Mouse (Mus musculus) MEL (cell line): Measurements from ENCODE around the gene Erich4. TPM values are rescaled to one million over a fixed set of nuclear protein-coding genes. Genes with fewer than 3 reads are reported as not detected.

ENCODE experiments used
- DNase-seq: peaks from one replicate; pipeline ENCODE4 v3.0.0; 2011; ENCODE audit warnings: low read depth, low spot score
- H3K27ac ChIP-seq: 2 replicates; pipeline ENCODE4 v1.5.1; 2012; ENCODE audit warnings: low read depth, mild to moderate bottlenecking, control low read depth, low read length, moderate library complexity; ENCODE audit not compliant: control insufficient read depth
- H3K27me3 ChIP-seq, 2 experiments: fragments of 150-350 bp in 1 of 2; sonication (generic) in 1 of 2; 2 replicates each; pipeline ENCODE4 v1.6.1; 2012; ENCODE audit warnings: low read length in 2 of 2, mild to moderate bottlenecking in 2 of 2, improper control_type of control experiment in 1 of 2, moderate library complexity in 1 of 2; ENCODE audit not compliant: insufficient read depth in 2 of 2, control insufficient read depth in 1 of 2
- H3K36me3 ChIP-seq, 2 experiments: 2 replicates each; pipeline ENCODE4 v1.6.1; 2012 to 2014; ENCODE audit warnings: low read length in 2 of 2, improper control_type of control experiment in 1 of 2, inconsistent platforms in 1 of 2, mild to moderate bottlenecking in 1 of 2; ENCODE audit not compliant: insufficient read depth in 2 of 2, control insufficient read depth in 1 of 2
- H3K4me1 ChIP-seq, 2 experiments: fragments of 150-350 bp in 1 of 2; sonication (generic) in 1 of 2; 2 replicates each; pipeline ENCODE4 v1.6.1; 2012; ENCODE audit warnings: low read length in 2 of 2, improper control_type of control experiment in 1 of 2, mild to moderate bottlenecking in 1 of 2; ENCODE audit not compliant: insufficient read depth in 2 of 2, control insufficient read depth in 1 of 2
- H3K4me3 ChIP-seq, 2 experiments: fragments of 150-350 bp in 1 of 2; sonication (generic) in 1 of 2; 2 replicates each; pipeline ENCODE4 v1.5.1; 2012; ENCODE audit warnings: low read depth in 2 of 2, low read length in 2 of 2, mild to moderate bottlenecking in 2 of 2, moderate library complexity in 2 of 2, control low read depth in 1 of 2, improper control_type of control experiment in 1 of 2; ENCODE audit not compliant: control insufficient read depth in 1 of 2, insufficient read depth in 1 of 2
- H3K79me2 ChIP-seq: 2 replicates; pipeline ENCODE4 v1.6.1; 2012; ENCODE audit warnings: mild to moderate bottlenecking, low read length, moderate library complexity; ENCODE audit not compliant: control insufficient read depth, poor library complexity, insufficient read depth
- H3K9ac ChIP-seq: 2 replicates; pipeline ENCODE4 v1.6.1; 2012; ENCODE audit warnings: low read depth, mild to moderate bottlenecking, control low read depth, low read length, moderate library complexity; ENCODE audit not compliant: control insufficient read depth, poor library complexity, severe bottlenecking
- H3K9me3 ChIP-seq: fragments of 150-350 bp; sonication (generic); replicated peaks from 2 replicates; pipeline ENCODE4 v1.6.1; 2012; ENCODE audit warnings: mild to moderate bottlenecking, low read length, improper control_type of control experiment, moderate library complexity; ENCODE audit not compliant: insufficient read depth
- BHLHE40 ChIP-seq: IDR thresholded peaks from 2 replicates; pipeline ENCODE4 v1.6.1; 2012; ENCODE audit warnings: low read depth, mild to moderate bottlenecking, inconsistent platforms, low read length, improper control_type of control experiment, borderline replicate concordance
- CHD1 ChIP-seq: IDR thresholded peaks from 2 replicates; pipeline ENCODE4 v1.6.1; 2012; ENCODE audit warnings: low read depth, mild to moderate bottlenecking, inconsistent platforms, low read length, improper control_type of control experiment
- CTCF ChIP-seq, 3 experiments: IDR thresholded peaks in 2 of 3; conservative IDR thresholded peaks in 1 of 3; 2 replicates each; pipeline ENCODE4 v1.5.1; 2011 to 2012; ENCODE audit warnings: low read length in 3 of 3, low read depth in 2 of 3, mild to moderate bottlenecking in 2 of 3, improper control_type of control experiment in 1 of 3, inconsistent platforms in 1 of 3, mixed read lengths in 1 of 3, moderate library complexity in 1 of 3; ENCODE audit not compliant: control insufficient read depth in 1 of 3, insufficient read depth in 1 of 3, poor library complexity in 1 of 3, severe bottlenecking in 1 of 3
- ETS1 ChIP-seq: IDR thresholded peaks from 2 replicates; pipeline ENCODE4 v1.6.1; 2012; ENCODE audit warnings: low read depth, mild to moderate bottlenecking, inconsistent platforms, low read length, improper control_type of control experiment, moderate library complexity
- GABPA ChIP-seq: IDR thresholded peaks from 2 replicates; pipeline ENCODE4 v1.6.1; 2012; ENCODE audit warnings: low read depth, mild to moderate bottlenecking, inconsistent platforms, low read length, improper control_type of control experiment, moderate library complexity
- HCFC1 ChIP-seq: IDR thresholded peaks from 2 replicates; pipeline ENCODE4 v1.6.1; 2012; ENCODE audit warnings: low read depth, mild to moderate bottlenecking, inconsistent platforms, low read length, improper control_type of control experiment, moderate library complexity
- MAX ChIP-seq: IDR thresholded peaks from 2 replicates; pipeline ENCODE4 v1.6.1; 2011; ENCODE audit warnings: low read length, improper control_type of control experiment
- MXI1 ChIP-seq: IDR thresholded peaks from 2 replicates; pipeline ENCODE4 v1.6.1; 2011; ENCODE audit warnings: mild to moderate bottlenecking, low read depth, low read length, improper control_type of control experiment
- MYC ChIP-seq: IDR thresholded peaks from 2 replicates; pipeline ENCODE4 v1.6.1; 2011; ENCODE audit warnings: low read depth, mild to moderate bottlenecking, low read length, improper control_type of control experiment, moderate library complexity
- NRF1 ChIP-seq: IDR thresholded peaks from 2 replicates; pipeline ENCODE4 v1.6.1; 2014; ENCODE audit warnings: low read depth, mild to moderate bottlenecking, inconsistent platforms, low read length, improper control_type of control experiment, moderate library complexity; ENCODE audit not compliant: poor library complexity, insufficient read depth, severe bottlenecking
- POLR2A ChIP-seq, 2 experiments: IDR thresholded peaks; 2 replicates each; pipeline ENCODE4 v1.6.1; 2011 to 2012; ENCODE audit warnings: low read length in 2 of 2, mild to moderate bottlenecking in 2 of 2, control low read depth in 1 of 2, improper control_type of control experiment in 1 of 2, low read depth in 1 of 2, moderate library complexity in 1 of 2; ENCODE audit not compliant: control insufficient read depth in 1 of 2, insufficient read depth in 1 of 2, poor library complexity in 1 of 2
- RCOR1 ChIP-seq: IDR thresholded peaks from 2 replicates; pipeline ENCODE4 v1.6.1; 2012; ENCODE audit warnings: low read depth, mild to moderate bottlenecking, inconsistent platforms, low read length, improper control_type of control experiment
- TBP ChIP-seq: IDR thresholded peaks from 2 replicates; pipeline ENCODE4 v1.8.0; 2011; ENCODE audit warnings: low read depth, low read length, improper control_type of control experiment
- TCF12 ChIP-seq: IDR thresholded peaks from 2 replicates; pipeline ENCODE4 v1.6.1; 2014; ENCODE audit warnings: low read depth, mild to moderate bottlenecking, inconsistent platforms, low read length, improper control_type of control experiment, moderate library complexity
- USF1 ChIP-seq: IDR thresholded peaks from 2 replicates; pipeline ENCODE4 v1.6.1; 2014; ENCODE audit warnings: low read depth, mild to moderate bottlenecking, inconsistent platforms, low read length, improper control_type of control experiment, moderate library complexity
- USF2 ChIP-seq, 2 experiments: IDR thresholded peaks; 2 replicates each; pipeline ENCODE4 v1.6.1; 2011 to 2012; ENCODE audit warnings: improper control_type of control experiment in 2 of 2, low read length in 2 of 2, borderline replicate concordance in 1 of 2, inconsistent platforms in 1 of 2, low read depth in 1 of 2, mild to moderate bottlenecking in 1 of 2; ENCODE audit not compliant: insufficient read depth in 1 of 2
- ZC3H11A ChIP-seq: IDR thresholded peaks from 2 replicates; pipeline ENCODE4 v1.6.1; 2012; ENCODE audit warnings: low read depth, mild to moderate bottlenecking, inconsistent platforms, low read length, improper control_type of control experiment
- ZMIZ1 ChIP-seq: IDR thresholded peaks from 2 replicates; pipeline ENCODE4 v1.6.1; 2012; ENCODE audit warnings: low read depth, mild to moderate bottlenecking, inconsistent platforms, low read length, improper control_type of control experiment, moderate library complexity
- ZNF384 ChIP-seq: IDR thresholded peaks from 2 replicates; pipeline ENCODE4 v1.6.1; 2012; ENCODE audit warnings: low read depth, mild to moderate bottlenecking, inconsistent platforms, low read length, improper control_type of control experiment
- polyA plus RNA-seq, 2 experiments: library from polyadenylated mRNA; stranded (reverse) in 1 of 2; unstranded in 1 of 2; fragments of >175 nt in 1 of 2; fragments of >200 nt in 1 of 2; gene quantifications; 2 replicates each; pipeline versions ENCODE4 v1.2.1 to v1.2.4; 2012; ENCODE audit warnings: low replicate concordance in 2 of 2, low read depth in 1 of 2; ENCODE audit not compliant: insufficient read length in 2 of 2, insufficient read depth in 1 of 2, missing spikeins in 1 of 2
- total RNA-seq: library from RNA; depleted of rRNA; stranded (reverse); fragments of 300-350 nt; gene quantifications from 2 replicates; pipeline ENCODE4 v1.2.3, GENCODE M21; 2012

Gene Erich4
- total and polyA plus RNA-seq, 3 experiments, result not detected

DNA sequence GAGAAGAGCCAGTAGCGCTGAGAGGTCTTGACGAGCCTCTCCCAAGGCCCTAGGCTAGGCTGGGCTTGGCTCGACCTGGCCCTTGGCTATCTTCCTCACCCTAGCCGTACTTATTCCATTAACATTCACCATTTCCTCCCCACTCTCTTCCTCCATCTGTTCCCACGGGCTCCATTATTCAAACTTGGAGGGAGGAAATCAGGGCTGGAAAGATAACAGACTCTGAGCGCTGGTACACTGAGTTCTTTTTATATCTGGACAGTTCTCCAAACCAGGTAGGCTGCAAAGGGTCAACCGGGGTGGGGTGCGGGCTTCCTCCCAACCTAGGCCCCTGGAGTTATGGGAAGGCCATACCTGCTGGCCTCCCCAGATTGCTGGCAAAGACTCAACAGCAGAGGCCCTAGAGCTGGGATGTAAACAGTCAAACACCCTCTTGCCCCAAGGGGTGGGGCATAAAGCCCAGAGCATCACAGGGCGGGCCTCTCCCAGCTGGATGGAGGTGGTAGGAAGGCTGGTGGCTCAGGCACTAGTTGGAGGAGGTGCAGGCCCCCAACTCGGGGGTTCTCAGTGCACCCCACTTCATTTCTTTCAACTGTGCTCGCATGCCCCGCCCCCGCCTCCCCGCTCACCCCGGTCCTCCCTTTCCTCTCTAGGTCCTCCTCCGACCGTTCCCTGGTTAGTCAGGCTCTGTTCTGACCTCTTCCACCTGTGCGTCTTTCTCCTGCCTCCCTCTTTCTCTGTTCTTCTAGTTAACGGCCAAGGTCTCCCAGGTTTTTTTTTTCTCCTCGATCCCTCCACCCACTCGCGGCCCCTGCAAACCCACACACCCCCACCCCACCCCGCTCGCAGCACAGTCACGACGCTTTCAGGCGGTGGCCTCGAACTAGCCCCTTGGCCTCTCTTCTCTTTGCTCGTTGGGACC, 11.1 kb upstream of the Erich4 start, which contains the start of gene B3gnt8:
Gene B3gnt8, plus strand, starts transcription at position 146 of the 922 bp plus-strand sequence.
- DNase-seq, result peak; percentile 54
- Histone ChIP-seq H3K4me1 (peaks cover 0 to 14% of the 10 kb centered on the region in 2 experiments; a peak in 3 of 4 replicates), H3K27ac (no peak within 1 kb of the TSS), H3K9me3 (no peaks in the 10 kb centered on the region), H3K9ac (peak within 1 kb of the TSS; percentile 78), H3K27me3 (no peaks in the 10 kb centered on the region), H3K4me3 (peak within 1 kb of the TSS; percentile 60 to 80), H3K79me2 (no peaks in the 10 kb centered on the region; the same call in 1 of the 2 replicates), H3K36me3 (0 out of 4 replicates have a peak, but pooled peaks cover 0 to 2% of the 10 kb centered on the region in 2 experiments)
- TF ChIP-seq MYC (no peak), BHLHE40 (no peak), RCOR1 (no peak), CTCF (IDR thresholded peaks at IDR 0.05 in 2 of 3, conservative IDR thresholded peaks at IDR 0.05 in 1 of 3; ENCODE audit: control insufficient read depth in 1 of 3, insufficient read depth in 1 of 3, low read depth in 2 of 3, low read length in 3 of 3, poor library complexity in 1 of 3, severe bottlenecking in 1 of 3) (no peak), ZC3H11A (no peak), ZNF384 (no peak), MAX (no peak), TCF12 (no peak), NRF1 (no peak), ETS1 (no peak), CHD1 (no peak), TBP (no peak), HCFC1 (no peak), USF1 (no peak), ZMIZ1 (no peak), USF2 (IDR thresholded peaks at IDR 0.05; ENCODE audit: borderline replicate concordance in 1 of 2, insufficient read depth in 1 of 2, low read depth in 1 of 2, low read length in 2 of 2) (no peak), MXI1 (no peak), GABPA (no peak), POLR2A (IDR thresholded peaks at IDR 0.05; ENCODE audit: control insufficient read depth in 1 of 2, insufficient read depth in 1 of 2, low read depth in 1 of 2, low read length in 2 of 2, poor library complexity in 1 of 2) (no peak)
